Mouse (Mus musculus) CH12.LX (cell line): ENCODE measurements at regions not wholly inside any gene's neighbourhood (a gene's known extent, or its start where the extent isn't known, plus 50 kb on each side); places are given as distances from the start of the nearest gene placed in this dataset.
"Not testable (repeated sequence)": the region's sequence is repeated elsewhere in the genome, so short reads cannot be mapped to it uniquely, and the experiment has no call there.

ENCODE experiments used
- DNase-seq: peaks from one replicate; pipeline ENCODE4 v3.0.0-alpha.2; 2013; ENCODE audit errors: extremely low read depth
- H3K27ac ChIP-seq: 2 replicates; pipeline ENCODE4 v1.5.1; 2012; ENCODE audit warnings: low read depth, mild to moderate bottlenecking, control low read depth, moderate library complexity; ENCODE audit not compliant: insufficient read depth
- H3K27me3 ChIP-seq: replicated peaks from 2 replicates; pipeline ENCODE3; 2012; ENCODE audit warnings: inconsistent platforms
- H3K36me3 ChIP-seq, 2 experiments: replicated peaks in 1 of 2; 2 replicates each; pipeline versions ENCODE3 to v1.6.1; 2012; ENCODE audit warnings: inconsistent platforms in 1 of 2, low read length in 1 of 2, mild to moderate bottlenecking in 1 of 2, mixed read lengths in 1 of 2, moderate library complexity in 1 of 2; ENCODE audit not compliant: control insufficient read depth in 1 of 2, insufficient read depth in 1 of 2
- H3K4me1 ChIP-seq, 2 experiments: 2 replicates each; pipeline ENCODE4 v1.6.1; 2012; ENCODE audit warnings: inconsistent platforms in 1 of 2, moderate library complexity in 1 of 2; ENCODE audit not compliant: insufficient read depth in 2 of 2, control insufficient read depth in 1 of 2
- H3K4me2 ChIP-seq: 2 replicates; pipeline ENCODE4 v1.6.1; 2012; ENCODE audit warnings: low read depth, mild to moderate bottlenecking, control low read depth; ENCODE audit not compliant: poor library complexity, insufficient read depth, severe bottlenecking
- H3K4me3 ChIP-seq, 3 experiments: fragments of 150-350 bp in 1 of 3; sonication (generic) in 1 of 3; replicated peaks in 1 of 3; 2 replicates each; pipeline versions ENCODE3 to v1.5.1; 2011 to 2012; ENCODE audit warnings: low read depth in 2 of 3, low read length in 2 of 3, mild to moderate bottlenecking in 2 of 3, moderate library complexity in 2 of 3, control low read depth in 1 of 3, improper control_type of control experiment in 1 of 3, inconsistent platforms in 1 of 3, mixed read lengths in 1 of 3; ENCODE audit not compliant: poor library complexity in 1 of 3
- H3K79me2 ChIP-seq: replicated peaks from 2 replicates; pipeline ENCODE4 v1.6.1; 2012; ENCODE audit warnings: mild to moderate bottlenecking, moderate library complexity; ENCODE audit not compliant: control insufficient read depth, poor library complexity, insufficient read depth, severe bottlenecking; ENCODE audit errors: extremely low read depth
- H3K9ac ChIP-seq: 2 replicates; pipeline ENCODE4 v1.6.1; 2012; ENCODE audit warnings: low read depth, mild to moderate bottlenecking, control low read depth, moderate library complexity; ENCODE audit not compliant: insufficient read depth
- H3K9me3 ChIP-seq: replicated peaks from 2 replicates; pipeline ENCODE3; 2012; ENCODE audit warnings: low read length, inconsistent platforms, mixed read lengths
- BHLHE40 ChIP-seq: IDR thresholded peaks from 2 replicates; pipeline ENCODE4 v1.6.1; 2011; ENCODE audit warnings: mild to moderate bottlenecking, low read depth, low read length, improper control_type of control experiment
- CHD2 ChIP-seq: IDR thresholded peaks from 2 replicates; pipeline ENCODE4 v1.6.1; 2011; ENCODE audit warnings: low read length, improper control_type of control experiment
- CTCF ChIP-seq, 2 experiments: IDR thresholded peaks in 1 of 2; conservative IDR thresholded peaks in 1 of 2; 2 replicates each; pipeline ENCODE4 v1.5.1; 2011 to 2012; ENCODE audit warnings: low read depth in 2 of 2, low read length in 2 of 2, improper control_type of control experiment in 1 of 2, inconsistent platforms in 1 of 2, mild to moderate bottlenecking in 1 of 2, moderate library complexity in 1 of 2
- E2F4 ChIP-seq: IDR thresholded peaks from 2 replicates; pipeline ENCODE4 v1.6.1; 2011; ENCODE audit warnings: low read depth, low read length, improper control_type of control experiment; ENCODE audit not compliant: insufficient replicate concordance
- ELF1 ChIP-seq: IDR thresholded peaks from 2 replicates; pipeline ENCODE4 v1.6.1; 2014; ENCODE audit warnings: low read depth, mild to moderate bottlenecking, inconsistent platforms, low read length, improper control_type of control experiment
- HCFC1 ChIP-seq: IDR thresholded peaks from 2 replicates; pipeline ENCODE4 v1.6.1; 2012; ENCODE audit warnings: low read depth, mild to moderate bottlenecking, inconsistent platforms, low read length, improper control_type of control experiment
- IRF4 ChIP-seq: IDR thresholded peaks from 2 replicates; pipeline ENCODE4 v1.6.1; 2014; ENCODE audit warnings: low read depth, mild to moderate bottlenecking, inconsistent platforms, low read length, improper control_type of control experiment
- JUND ChIP-seq: conservative IDR thresholded peaks from 2 replicates; pipeline ENCODE4 v1.6.1; 2011; ENCODE audit warnings: low read depth, low read length, improper control_type of control experiment
- MAZ ChIP-seq: IDR thresholded peaks from 2 replicates; pipeline ENCODE4 v1.6.1; 2012; ENCODE audit warnings: low read depth, mild to moderate bottlenecking, inconsistent platforms, low read length, improper control_type of control experiment, moderate library complexity
- MXI1 ChIP-seq: IDR thresholded peaks from 2 replicates; pipeline ENCODE4 v1.6.1; 2011; ENCODE audit warnings: mild to moderate bottlenecking, low read depth, low read length, improper control_type of control experiment
- NRF1 ChIP-seq: IDR thresholded peaks from 2 replicates; pipeline ENCODE4 v1.6.1; 2014; ENCODE audit warnings: low read depth, mild to moderate bottlenecking, inconsistent platforms, low read length, improper control_type of control experiment, moderate library complexity
- PAX5 ChIP-seq: IDR thresholded peaks from 2 replicates; pipeline ENCODE4 v1.6.1; 2012; ENCODE audit warnings: low read length, inconsistent platforms, mixed read lengths
- POLR2A ChIP-seq: IDR thresholded peaks from 2 replicates; pipeline ENCODE4 v1.6.1; 2011; ENCODE audit warnings: low read depth, mild to moderate bottlenecking, improper control_type of control experiment, low read length
- RAD21 ChIP-seq: IDR thresholded peaks from 2 replicates; pipeline ENCODE4 v1.6.1; 2011; ENCODE audit warnings: low read depth, mild to moderate bottlenecking, low read length, improper control_type of control experiment, moderate library complexity
- TCF12 ChIP-seq: IDR thresholded peaks from 2 replicates; pipeline ENCODE4 v1.6.1; 2014; ENCODE audit warnings: low read depth, mild to moderate bottlenecking, inconsistent platforms, low read length, improper control_type of control experiment
- USF1 ChIP-seq: IDR thresholded peaks from 2 replicates; pipeline ENCODE4 v1.6.1; 2014; ENCODE audit warnings: low read depth, mild to moderate bottlenecking, inconsistent platforms, low read length, improper control_type of control experiment
- USF2 ChIP-seq: conservative IDR thresholded peaks from 2 replicates; pipeline ENCODE4 v1.6.1; 2011; ENCODE audit warnings: low read depth, low read length, improper control_type of control experiment
- ZC3H11A ChIP-seq: IDR thresholded peaks from 2 replicates; pipeline ENCODE4 v1.6.1; 2012; ENCODE audit warnings: low read depth, mild to moderate bottlenecking, inconsistent platforms, low read length, improper control_type of control experiment
- ZNF384 ChIP-seq: IDR thresholded peaks from 2 replicates; pipeline ENCODE4 v1.6.1; 2012; ENCODE audit warnings: low read depth, low read length, improper control_type of control experiment, inconsistent platforms
- dilution Hi-C: fragments of 300-500 bp; cut with MboI; formaldehyde crosslinking; loops from 2 replicates; pipeline ENCODE4 v1.14.3; 2020; ENCODE audit warnings: low sequenced_read_pairs; ENCODE audit not compliant: extremely low pct_unique_long_range_greater_than_20kb, extremely low pct_ligation_motif_present
- in situ Hi-C: fragments of 300-500 bp; cut with MboI; formaldehyde crosslinking; loops from 3 replicates; pipeline ENCODE4 v1.14.3; 2019; ENCODE audit warnings: low sequenced_read_pairs, low pct_ligation_motif_present, low pct_unique_long_range_greater_than_20kb, mixed read lengths

DNA sequence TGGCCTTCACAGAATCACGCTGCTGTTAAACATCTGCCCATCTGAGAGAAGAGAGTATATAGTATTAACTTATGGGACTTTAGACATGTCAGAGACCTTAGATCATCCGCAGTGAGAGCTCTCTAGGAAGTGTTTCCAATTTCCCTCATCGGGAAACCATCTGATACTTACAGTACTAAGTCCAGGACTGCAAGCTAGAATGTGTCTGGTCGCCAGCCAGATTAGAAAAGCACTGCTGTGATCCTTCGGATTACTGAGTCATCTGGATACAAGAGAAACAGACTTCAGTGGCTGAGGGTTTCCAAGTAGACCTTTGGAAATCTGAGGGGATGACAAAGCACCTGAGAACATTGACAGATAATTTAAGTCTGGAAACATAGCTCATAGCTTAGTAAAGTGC is 839.4 kb downstream of the Diaph3 start:
- in situ Hi-C loops: no loop called here
- DNase-seq: no peak
- Histone ChIP-seq H3K4me1 (no peaks in the 10 kb centered on the region), H3K36me3 (no peaks in the 10 kb centered on the region), H3K4me3 (no peak overlapping the region), H3K27ac (no peak overlapping the region), H3K9me3 (peaks cover 8% of the 10 kb centered on the region), H3K9ac (no peak overlapping the region), H3K27me3 (no peaks in the 10 kb centered on the region), H3K4me2 (no peak overlapping the region), H3K79me2 (no peaks in the 10 kb centered on the region)
- dilution Hi-C loops: no loop called here
- TF ChIP-seq MXI1 (no peak), JUND (no peak), ELF1 (no peak), USF1 (no peak), PAX5 (no peak), ZNF384 (no peak), IRF4 (no peak), MAZ (no peak), ZC3H11A (no peak), POLR2A (no peak), NRF1 (no peak)

DNA sequence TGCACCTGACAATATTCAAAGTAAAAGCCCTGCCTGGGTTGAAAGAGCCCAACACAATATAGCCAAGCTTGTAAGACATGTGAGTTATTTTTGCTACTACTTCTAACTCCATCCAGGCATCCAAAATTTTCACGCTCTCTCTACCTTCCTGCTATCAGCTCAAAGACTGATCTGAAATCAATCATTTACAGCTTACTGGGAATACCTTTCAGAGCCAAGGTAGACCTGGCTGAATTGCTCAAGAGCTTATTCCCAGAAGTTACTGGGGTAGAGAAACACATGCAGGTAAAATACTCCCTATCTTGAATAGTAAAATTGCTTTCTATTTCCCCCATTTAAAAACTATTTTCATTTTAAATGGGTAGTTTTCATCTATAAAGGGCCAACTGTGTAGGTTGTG is 840.2 kb downstream of the Diaph3 start:
- no peaks in the 10 kb centered on the region for H3K36me3 ChIP-seq
- no peak overlapping the region for H3K4me2 ChIP-seq
- H3K9ac ChIP-seq: no peak overlapping the region
- no peak overlapping the region for H3K4me3 ChIP-seq
- H3K27ac ChIP-seq: no peak overlapping the region
- H3K4me1 ChIP-seq: no peaks in the 10 kb centered on the region
- H3K27me3 ChIP-seq: no peaks in the 10 kb centered on the region
- dilution Hi-C loops (no loop called here), in situ Hi-C loops (no loop called here)
- no peak for DNase-seq
- H3K79me2 ChIP-seq: no peaks in the 10 kb centered on the region
- TF ChIP-seq CTCF (conservative IDR thresholded peaks at IDR 0.05 in 1 of 2, IDR thresholded peaks at IDR 0.05 in 1 of 2; ENCODE audit: low read depth in 2 of 2, low read length in 2 of 2) (no peak), JUND (no peak), USF2 (no peak), PAX5 (no peak), RAD21 (no peak), E2F4 (no peak)
- peaks cover 8% of the 10 kb centered on the region for H3K9me3 ChIP-seq

DNA sequence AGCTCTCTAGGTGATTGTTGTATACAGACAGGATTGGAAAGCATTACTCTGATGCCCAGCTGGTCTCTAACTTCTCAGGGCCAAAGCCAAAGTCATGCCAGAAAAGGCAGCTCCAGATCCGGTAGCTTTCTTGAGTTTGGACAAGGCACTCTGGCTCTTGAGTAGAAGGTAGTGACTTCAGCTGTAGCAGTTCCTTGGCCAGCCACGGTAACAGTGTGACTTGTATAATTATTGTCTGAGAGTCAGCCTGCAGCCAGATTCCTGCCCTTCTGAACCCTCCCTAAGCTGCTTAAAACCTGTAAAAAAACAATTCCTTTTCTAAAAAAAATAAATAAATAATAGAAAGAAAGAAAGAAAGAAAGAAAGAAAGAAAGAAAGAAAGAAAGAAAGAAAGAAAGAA is 843.0 kb downstream of the Diaph3 start:
- no peaks in the 10 kb centered on the region for H3K36me3 ChIP-seq
- H3K79me2 ChIP-seq: no peaks in the 10 kb centered on the region
- in situ Hi-C loops (no loop called here), dilution Hi-C loops (no loop called here)
- peaks cover 9% of the 10 kb centered on the region for H3K9me3 ChIP-seq
- no peak overlapping the region for H3K27ac ChIP-seq
- H3K4me2 ChIP-seq: no peak overlapping the region
- no peak overlapping the region for H3K9ac ChIP-seq
- no peak for DNase-seq
- no peaks in the 10 kb centered on the region for H3K4me1 ChIP-seq
- H3K4me3 ChIP-seq: no peak overlapping the region
- TF ChIP-seq CHD2: no peak
- TF ChIP-seq BHLHE40: no peak
- no peak for TF ChIP-seq HCFC1
- no peak for TF ChIP-seq TCF12
- no peaks in the 10 kb centered on the region for H3K27me3 ChIP-seq

DNA sequence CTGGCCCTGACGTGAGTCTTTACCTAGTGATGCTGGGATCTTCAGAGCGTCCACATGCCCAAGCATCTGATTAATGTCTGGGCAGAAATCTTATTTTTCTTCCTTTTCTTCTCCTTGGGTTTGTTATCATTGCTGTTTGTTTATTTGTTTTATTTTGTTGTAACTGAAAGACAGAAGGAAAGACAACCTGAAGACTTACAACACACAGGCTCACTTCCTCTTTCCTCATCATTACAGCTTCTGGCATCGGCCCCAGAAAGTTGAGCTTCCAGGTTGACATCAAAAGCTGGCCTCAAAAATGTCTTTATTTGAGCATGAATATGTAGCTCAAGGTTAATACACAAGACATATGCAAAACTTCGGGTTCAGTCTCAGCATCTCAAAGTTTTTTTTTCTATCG is 846.4 kb downstream of the Diaph3 start:
- peaks cover 10% of the 10 kb centered on the region for H3K9me3 ChIP-seq
- dilution Hi-C loops, in situ Hi-C loops, H3K4me3 ChIP-seq, DNase-seq, H3K36me3 ChIP-seq, H3K4me1 ChIP-seq, H3K27ac ChIP-seq, H3K27me3 ChIP-seq, H3K9ac ChIP-seq, H3K79me2 ChIP-seq, H3K4me2 ChIP-seq: not testable (repeated sequence)
